Mouse (Mus musculus) kidney, embryonic 14.5 days (tissue): ENCODE results near the gene Msn. TPM values are rescaled to one million over a fixed set of nuclear protein-coding genes. Genes with fewer than 3 reads are reported as not detected.

Experiments
- ATAC-seq: fragments of 200-750 bp; cut with Nextera tagmentation; 2 replicates; pipeline ENCODE4 v1.8.0; 2017; ENCODE audit warnings: moderate number of reproducible peaks, mild to moderate bottlenecking, moderate TSS enrichment, moderate library complexity; ENCODE audit not compliant: low FRiP score, low TSS enrichment
- H3K27ac ChIP-seq: fragments of 300-500 bp; sonication (generic); 2 replicates; pipeline ENCODE4 v1.5.1; 2014; ENCODE audit warnings: low read depth, mild to moderate bottlenecking, low read length, moderate library complexity, mixed read lengths
- H3K27me3 ChIP-seq: fragments of 300-500 bp; sonication (generic); 2 replicates; pipeline ENCODE4 v1.6.1; 2014; ENCODE audit warnings: mild to moderate bottlenecking, low read length; ENCODE audit not compliant: control insufficient read depth, insufficient read depth
- H3K36me3 ChIP-seq: fragments of 300-500 bp; sonication (generic); 2 replicates; pipeline ENCODE4 v1.6.1; 2014; ENCODE audit warnings: low read length, mixed read lengths; ENCODE audit not compliant: control insufficient read depth, insufficient read depth
- H3K4me1 ChIP-seq: fragments of 300-500 bp; sonication (generic); 2 replicates; pipeline ENCODE4 v1.6.1; 2014; ENCODE audit warnings: low read length, mixed read lengths; ENCODE audit not compliant: control insufficient read depth, insufficient read depth
- H3K4me2 ChIP-seq: fragments of 300-500 bp; sonication (generic); replicated peaks from 2 replicates; pipeline ENCODE4 v1.6.1; 2014; ENCODE audit warnings: low read depth, mild to moderate bottlenecking, low read length
- H3K4me3 ChIP-seq: fragments of 300-500 bp; sonication (generic); 2 replicates; pipeline ENCODE4 v1.5.1; 2014; ENCODE audit warnings: mild to moderate bottlenecking, low read length
- H3K9ac ChIP-seq: fragments of 300-500 bp; sonication (generic); 2 replicates; pipeline ENCODE4 v1.6.1; 2014; ENCODE audit warnings: low read depth, mild to moderate bottlenecking, low read length, moderate library complexity
- H3K9me3 ChIP-seq: fragments of 300-500 bp; sonication (generic); 2 replicates; pipeline ENCODE4 v1.6.1; 2016; ENCODE audit warnings: low read length; ENCODE audit not compliant: control insufficient read depth
- WGBS: fragments of 180-500 bp; shearing (Covaris S2); extraction: QIAGEN DNeasy Blood & Tissue Kit; methylation state at CpG from one replicate; pipeline ENCODE4 v1.1.7; 2014; 5-methylcytosine and 5-hydroxymethylcytosine counted together
- polyA plus RNA-seq: library from polyadenylated mRNA; unstranded; fragments of >200 nt; fragmentation: Nextera tagmentation; extraction: Ambion mirVana; gene quantifications from 2 replicates; pipeline ENCODE4 v1.2.1, GENCODE M21; 2014

Gene Msn
- polyA plus RNA-seq, 1 experiment from 2014 or later: 112 TPM

DNA sequence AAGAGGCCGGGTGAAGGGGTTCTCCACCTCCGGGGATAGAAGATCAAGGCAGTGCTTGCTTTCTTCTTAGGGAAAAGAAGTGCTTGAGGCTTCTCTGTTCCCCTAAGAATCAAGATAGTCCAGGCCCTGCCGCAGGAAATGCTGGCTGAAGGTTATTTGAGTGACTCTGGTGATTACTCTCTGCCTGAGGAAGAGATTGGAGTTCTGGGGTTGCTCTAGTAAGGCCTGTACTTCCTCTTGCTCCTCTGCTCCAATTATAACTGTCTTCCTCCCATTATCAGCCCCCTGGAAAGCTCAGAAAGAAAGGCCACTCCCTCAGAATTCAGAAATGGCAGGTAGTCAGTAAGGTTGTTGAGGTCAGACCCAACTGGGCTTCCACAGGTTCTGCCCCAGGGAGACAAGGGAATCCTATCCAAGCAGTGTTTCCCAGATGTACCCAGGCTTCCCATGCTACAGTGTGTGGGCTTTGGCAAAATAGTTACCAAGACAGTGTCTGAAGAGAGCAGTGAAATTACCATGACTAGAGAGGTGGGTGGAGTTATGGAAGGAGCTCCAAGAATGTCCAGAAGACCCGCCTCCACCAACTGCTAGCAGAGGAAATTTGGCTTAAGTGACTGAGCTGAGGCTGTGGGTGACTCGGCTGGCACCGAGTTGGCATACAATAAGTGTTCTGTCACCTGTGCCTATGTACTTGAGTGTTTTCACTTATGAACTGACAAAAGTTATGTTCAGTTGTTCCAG lies 39.2 kb downstream of the Msn start:
- Histone ChIP-seq H3K36me3 (no peaks in the 10 kb centered on the region), H3K27ac (no peak overlapping the region), H3K27me3 (no peaks in the 10 kb centered on the region), H3K4me3 (no peak overlapping the region), H3K9me3 (no peaks in the 10 kb centered on the region), H3K4me1 (no peaks in the 10 kb centered on the region), H3K9ac (no peak overlapping the region), H3K4me2 (no peak overlapping the region)
- WGBS: 69% methylated on average over 6 of the region's 6 CpGs
- ATAC-seq: no peak

DNA sequence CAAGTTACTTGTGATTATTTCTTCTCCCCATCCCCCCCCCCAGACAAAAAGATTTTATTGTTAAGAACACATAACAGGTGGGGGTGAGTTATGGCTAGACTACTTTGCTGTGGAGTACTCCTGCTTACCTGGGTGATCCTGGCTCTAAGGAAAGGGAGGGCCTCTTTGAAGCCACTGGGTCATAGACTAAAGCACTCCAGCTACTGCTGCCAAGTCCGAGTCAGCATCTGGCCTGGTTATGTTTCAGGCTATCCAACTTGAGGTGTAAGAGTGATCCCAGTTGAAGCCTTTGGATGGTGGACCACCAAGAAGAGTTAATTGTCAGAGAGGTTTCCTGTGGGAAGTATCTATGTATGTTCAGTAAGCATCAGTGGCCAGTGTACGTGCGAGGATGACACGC lies 39.7 kb downstream of the Msn start:
- Histone ChIP-seq H3K36me3 (no peaks in the 10 kb centered on the region), H3K9ac (no peak overlapping the region), H3K27me3 (no peaks in the 10 kb centered on the region), H3K4me1 (no peaks in the 10 kb centered on the region), H3K4me3 (no peak overlapping the region), H3K9me3 (no peaks in the 10 kb centered on the region), H3K27ac (no peak overlapping the region), H3K4me2 (no peak overlapping the region)
- 85% methylated on average over 4 of the region's 4 CpGs for WGBS
- ATAC-seq: no peak

GRCm38 (mm10) chrX:96139262-96139661 lies 43.4 kb downstream of the Msn start:
- no peak for ATAC-seq
- no peaks in the 10 kb centered on the region for H3K4me1 ChIP-seq
- H3K36me3 ChIP-seq: no peaks in the 10 kb centered on the region
- 84% methylated on average over 2 of the region's 2 CpGs for WGBS
- H3K9ac ChIP-seq: no peak overlapping the region
- H3K27ac ChIP-seq: no peak overlapping the region
- no peak overlapping the region for H3K4me3 ChIP-seq
- H3K27me3 ChIP-seq: no peaks in the 10 kb centered on the region
- H3K9me3 ChIP-seq: no peaks in the 10 kb centered on the region
- H3K4me2 ChIP-seq: no peak overlapping the region

GRCm38 (mm10) chrX:96144960-96145488 lies 49.2 kb downstream of the Msn start:
- H3K4me3 ChIP-seq: no peak overlapping the region
- H3K9ac ChIP-seq: no peak overlapping the region
- H3K4me1 ChIP-seq: no peaks in the 10 kb centered on the region
- 81% methylated on average over 3 of the region's 3 CpGs for WGBS
- no peak overlapping the region for H3K4me2 ChIP-seq
- no peak for ATAC-seq
- H3K27ac ChIP-seq: no peak overlapping the region
- no peaks in the 10 kb centered on the region for H3K9me3 ChIP-seq
- no peaks in the 10 kb centered on the region for H3K36me3 ChIP-seq
- H3K27me3 ChIP-seq: no peaks in the 10 kb centered on the region

GRCm38 (mm10) chrX:96148217-96148616 lies 52.4 kb downstream of the Msn start:
- Histone ChIP-seq H3K36me3 (no peaks in the 10 kb centered on the region; the same call in 1 of the 2 replicates), H3K9ac (no peak overlapping the region), H3K4me2 (no peak overlapping the region), H3K9me3 (no peaks in the 10 kb centered on the region), H3K27ac (no peak overlapping the region), H3K4me1 (no peaks in the 10 kb centered on the region), H3K4me3 (no peak overlapping the region), H3K27me3 (no peaks in the 10 kb centered on the region)
- no peak for ATAC-seq
- 82% methylated on average over 2 of the region's 2 CpGs for WGBS

GRCm38 (mm10) chrX:96153362-96153761 lies 57.5 kb downstream of the Msn start:
- no peaks in the 10 kb centered on the region for H3K4me1 ChIP-seq
- H3K4me2 ChIP-seq: no peak overlapping the region
- H3K27me3 ChIP-seq: no peaks in the 10 kb centered on the region
- H3K36me3 ChIP-seq: no peaks in the 10 kb centered on the region; the same call in 1 of the 2 replicates
- no peak overlapping the region for H3K27ac ChIP-seq
- no peak overlapping the region for H3K4me3 ChIP-seq
- ATAC-seq: no peak
- no peaks in the 10 kb centered on the region for H3K9me3 ChIP-seq
- no peak overlapping the region for H3K9ac ChIP-seq
- WGBS: 87% methylated on average over 3 of the region's 3 CpGs

GRCm38 (mm10) chrX:96157936-96158335 lies 62.1 kb downstream of the Msn start:
- ATAC-seq: no peak
- no peaks in the 10 kb centered on the region for H3K27me3 ChIP-seq
- H3K9me3 ChIP-seq: no peaks in the 10 kb centered on the region
- peaks cover 4% of the 10 kb centered on the region; the same call in 1 of the 2 replicates for H3K36me3 ChIP-seq
- no peaks in the 10 kb centered on the region for H3K4me1 ChIP-seq
- H3K4me2 ChIP-seq: no peak overlapping the region
- no peak overlapping the region for H3K9ac ChIP-seq
- H3K4me3 ChIP-seq: no peak overlapping the region
- 94% methylated on average over 3 of the region's 3 CpGs for WGBS
- H3K27ac ChIP-seq: no peak overlapping the region

DNA sequence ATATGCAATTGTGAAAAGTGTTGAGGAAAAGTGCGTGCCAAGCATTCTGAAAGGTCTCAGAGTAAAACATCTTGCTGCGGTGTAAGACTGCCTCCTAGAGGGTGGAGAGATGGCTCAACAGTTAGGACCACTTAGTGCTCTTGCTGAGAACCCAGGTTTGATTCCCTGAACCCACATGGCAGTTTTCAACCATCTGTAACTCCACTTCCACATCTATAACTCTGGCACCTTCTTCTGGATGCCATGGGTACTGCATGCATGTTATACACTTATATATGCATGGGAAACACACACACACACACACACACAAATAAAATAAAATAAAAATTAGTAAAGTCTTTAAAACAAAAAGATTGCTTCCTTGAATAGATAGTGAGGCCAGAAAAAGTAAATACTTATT lies 66.7 kb downstream of the Msn start:
- Histone ChIP-seq H3K27me3 (no peaks in the 10 kb centered on the region), H3K36me3 (peaks cover 16% of the 10 kb centered on the region; the same call in 1 of the 2 replicates), H3K4me2 (no peak overlapping the region), H3K27ac (no peak overlapping the region), H3K4me1 (no peaks in the 10 kb centered on the region), H3K9me3 (no peaks in the 10 kb centered on the region), H3K9ac (no peak overlapping the region), H3K4me3 (no peak overlapping the region)
- no peak for ATAC-seq
- 88% methylated on average over 2 of the region's 2 CpGs for WGBS

- Histone ChIP-seq H3K27me3 (no peaks in the 10 kb centered on the region), H3K9me3 (no peaks in the 10 kb centered on the region), H3K4me1 (no peaks in the 10 kb centered on the region), H3K9ac (no peak overlapping the region), H3K4me3 (no peak overlapping the region), H3K36me3 (peaks cover 2% of the 10 kb centered on the region; the same call in 1 of the 2 replicates), H3K27ac (no peak overlapping the region), H3K4me2 (no peak overlapping the region)
- WGBS: 79% methylated on average over 2 of the region's 2 CpGs
- ATAC-seq: no peak
These were observed 76.0 kb downstream of the Msn start for GRCm38 (mm10) chrX:96171645-96172388.
